Mouse (Mus musculus) spleen, adult 12 weeks (tissue): ENCODE results near the gene Erp44.

Experiments
- DNase-seq: peaks from one replicate; pipeline ENCODE4 v3.0.0; 2022; ENCODE audit warnings: low spot score

The Erp44 gene

DNA sequence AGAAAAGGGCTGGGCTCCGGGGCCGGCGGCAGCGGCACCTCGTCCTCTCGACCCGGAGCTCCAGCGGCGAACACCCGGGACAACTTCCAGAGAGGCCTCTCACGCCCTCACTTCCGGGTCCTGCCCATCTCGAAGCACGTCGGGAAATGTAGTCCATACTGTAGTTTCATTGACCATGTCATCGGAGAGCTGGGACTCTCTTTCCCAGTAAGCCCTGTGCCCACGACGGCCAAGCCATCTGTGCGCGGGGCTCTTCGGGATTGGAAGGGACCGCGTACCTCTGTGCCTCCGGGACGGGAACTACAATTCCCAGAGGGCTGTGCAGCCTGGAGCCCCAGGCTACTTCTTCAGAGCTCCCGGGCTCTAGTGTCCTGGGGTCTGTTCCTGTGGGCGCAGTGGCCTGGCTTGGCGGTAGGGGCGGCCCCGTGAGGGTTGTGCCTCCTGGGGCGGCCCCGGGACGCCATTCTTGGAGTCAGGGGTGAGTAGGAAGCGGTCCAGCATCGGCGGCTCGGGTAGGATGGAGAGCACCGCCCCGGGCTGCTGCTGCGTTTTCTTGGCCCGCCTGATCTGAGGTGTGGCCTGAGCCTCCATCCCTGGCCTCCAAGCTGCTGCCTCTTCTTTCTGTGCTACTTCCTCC lies at the start of gene Erp44, which contains the start of gene Invs:
Gene Erp44, minus strand, starts transcription at position 61 of the 637 bp plus-strand sequence.
Gene Invs, plus strand, starts transcription at position 263 of the 637 bp plus-strand sequence.
- DNase-seq = peak; percentile 89

DNA sequence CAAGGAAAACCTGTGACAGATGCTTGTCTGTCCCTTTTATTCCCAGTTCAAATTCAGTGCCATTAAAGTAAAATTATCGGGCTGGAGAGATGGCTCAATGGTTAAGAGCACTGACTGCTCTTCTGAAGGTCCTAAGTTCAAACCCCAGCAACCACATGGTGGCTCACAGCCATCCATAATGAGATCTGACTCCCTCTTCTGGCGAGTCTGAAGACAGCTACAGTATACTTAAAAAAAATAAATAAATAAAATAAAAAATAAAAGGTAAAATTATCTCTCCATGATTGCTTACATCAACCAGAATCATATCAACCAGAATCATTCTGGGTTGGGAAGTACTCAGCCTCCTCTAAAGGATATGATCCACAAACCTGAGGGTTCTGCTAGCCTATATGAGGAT lies 48.7 kb upstream of the Erp44 start:
- no peak for DNase-seq

DNA sequence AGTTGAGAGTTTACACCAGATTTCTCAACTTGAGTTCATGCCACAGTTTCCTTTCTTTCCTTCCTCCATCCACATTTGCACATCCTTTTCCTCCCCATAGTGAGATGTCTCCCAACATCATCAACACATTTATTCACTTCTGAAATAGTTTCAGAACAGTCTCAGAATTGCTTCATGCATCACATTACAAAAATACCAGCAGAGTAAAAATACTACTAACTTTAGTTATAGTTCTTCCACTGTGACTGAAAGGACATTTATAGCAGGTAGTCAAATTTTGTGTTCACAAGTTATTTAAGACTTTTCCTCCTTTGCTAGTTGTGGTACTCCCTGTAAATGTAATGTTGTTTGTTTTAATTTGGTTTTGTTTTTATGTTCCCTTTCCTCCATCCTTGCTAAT lies 47.8 kb upstream of the Erp44 start:
- no peak for DNase-seq

DNA sequence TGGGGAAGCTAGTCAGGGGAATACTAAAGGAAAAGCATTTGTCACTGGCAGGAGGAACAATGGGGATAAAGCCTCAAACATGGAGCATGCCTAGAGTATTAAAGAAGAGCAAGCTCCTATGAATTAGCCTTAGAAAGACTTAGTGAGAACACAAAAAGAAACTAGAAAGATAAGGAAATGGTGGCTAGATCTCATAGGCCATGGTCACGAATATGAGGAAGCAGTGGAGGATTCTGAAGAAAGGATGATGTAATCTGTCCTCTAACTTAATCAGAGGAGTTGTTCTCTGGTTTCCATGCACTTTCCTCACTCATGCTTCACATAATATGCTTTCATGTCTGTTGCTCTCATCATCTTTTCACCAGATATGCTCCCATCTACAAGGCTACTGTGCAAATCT lies 42.7 kb upstream of the Erp44 start:
- no peak for DNase-seq

DNA sequence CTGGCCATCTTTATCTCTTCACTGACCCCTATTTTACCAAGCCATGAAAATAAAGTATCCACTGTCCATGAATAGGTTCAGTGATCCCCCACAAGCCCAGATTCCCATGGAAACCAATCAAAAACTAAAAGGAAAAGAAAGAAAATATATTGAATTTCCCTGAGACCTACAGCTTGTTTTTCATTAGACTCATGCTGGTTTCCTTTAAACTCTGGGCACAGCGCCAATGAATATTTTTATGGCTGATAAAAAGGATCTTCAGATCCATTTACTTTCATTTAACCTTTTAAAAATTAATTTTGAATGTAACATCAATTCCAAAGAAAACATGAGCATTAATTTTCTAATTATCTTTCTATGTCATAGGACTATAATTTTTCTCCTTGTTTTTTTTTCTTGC lies 41.9 kb upstream of the Erp44 start:
- no peak for DNase-seq

DNA sequence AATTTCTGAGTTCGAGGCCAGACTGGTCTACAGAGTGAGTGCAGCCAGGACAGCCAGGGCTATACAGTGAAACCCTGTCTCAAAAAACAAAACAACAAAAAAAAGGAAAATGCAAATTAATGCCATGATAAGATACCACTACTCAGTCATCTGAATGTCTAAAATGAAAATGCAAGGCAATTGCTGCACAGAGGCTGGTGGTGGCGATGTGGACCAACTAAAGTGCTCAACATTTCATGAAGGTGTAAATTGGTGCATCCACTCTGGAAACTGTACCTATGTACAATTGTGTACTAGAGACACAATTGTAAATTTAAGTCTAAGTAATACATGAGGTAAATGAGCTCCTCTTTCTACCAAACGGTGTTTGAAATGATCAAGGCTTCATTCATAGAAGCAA lies 36.7 kb upstream of the Erp44 start:
- no peak for DNase-seq

DNA sequence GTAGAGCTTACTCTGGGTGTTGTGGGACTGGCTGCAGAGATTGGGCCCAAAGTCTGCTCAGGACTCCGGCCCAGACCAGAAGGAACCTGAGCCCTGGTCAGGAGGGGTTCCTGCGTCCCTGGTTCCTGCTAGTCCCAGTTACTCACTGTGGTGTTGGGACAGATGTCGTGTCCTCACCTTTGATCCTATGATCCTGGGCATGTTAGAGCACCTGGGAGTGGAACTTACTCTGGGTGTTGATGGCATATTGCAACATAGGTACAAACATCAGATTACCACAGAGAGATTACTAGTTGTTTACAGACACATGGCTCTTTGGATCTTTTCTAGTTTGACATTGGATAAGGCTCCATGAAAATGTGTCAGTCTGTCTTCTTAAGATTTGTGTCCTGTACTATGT lies 35.5 kb upstream of the Erp44 start:
- no peak for DNase-seq

DNA sequence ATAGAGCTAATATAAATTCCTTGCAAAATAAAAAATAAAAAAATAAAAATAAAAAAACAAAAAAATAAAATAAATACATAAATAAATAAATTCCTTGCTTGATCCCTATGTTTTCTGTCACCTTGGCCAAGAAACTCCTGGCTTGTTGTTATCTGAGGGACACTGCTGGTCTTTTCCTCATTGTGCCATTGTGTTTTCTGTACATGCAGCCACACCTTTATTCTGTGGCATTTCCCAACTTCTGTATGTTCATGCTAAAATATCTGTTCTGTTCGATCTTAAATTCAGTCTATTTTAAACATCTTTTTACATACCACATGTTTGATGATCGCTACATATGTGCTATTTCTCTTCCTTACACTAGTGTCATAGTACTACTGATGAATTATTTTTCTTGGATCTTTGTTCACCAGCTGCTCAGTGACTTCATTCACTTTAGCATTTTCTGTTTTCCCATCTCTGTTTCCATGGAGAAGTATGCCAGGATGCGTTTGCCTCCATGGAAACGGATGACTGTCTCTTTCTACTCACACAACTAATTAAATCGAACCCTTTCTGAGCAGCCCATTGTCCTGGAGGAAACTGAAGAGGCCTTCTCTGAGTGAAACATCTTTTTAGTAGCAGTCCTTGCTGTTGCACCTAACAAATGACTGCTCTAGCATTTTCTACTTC lies 7.9 kb upstream of the Erp44 start:
- no peak for DNase-seq

DNA sequence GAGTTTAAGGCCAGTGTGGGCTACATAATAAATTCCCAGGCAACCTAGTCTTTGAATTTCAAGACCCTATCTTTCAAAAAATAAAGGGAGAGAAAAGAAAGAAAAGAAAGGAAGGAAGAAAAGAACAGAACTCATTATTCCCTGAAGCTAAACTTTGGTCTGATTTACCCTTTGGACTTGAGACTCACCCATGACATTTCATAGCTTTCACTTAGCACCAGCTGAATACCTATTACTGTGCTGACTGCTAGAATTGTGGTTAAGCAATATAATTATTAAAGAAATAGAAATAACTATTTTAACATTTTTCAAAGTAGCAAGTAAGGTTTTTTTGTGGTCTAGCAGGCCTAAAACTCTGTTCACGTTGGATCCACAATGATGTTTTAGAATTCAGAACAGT lies 1.8 kb upstream of the Erp44 start:
- no peak for DNase-seq

DNA sequence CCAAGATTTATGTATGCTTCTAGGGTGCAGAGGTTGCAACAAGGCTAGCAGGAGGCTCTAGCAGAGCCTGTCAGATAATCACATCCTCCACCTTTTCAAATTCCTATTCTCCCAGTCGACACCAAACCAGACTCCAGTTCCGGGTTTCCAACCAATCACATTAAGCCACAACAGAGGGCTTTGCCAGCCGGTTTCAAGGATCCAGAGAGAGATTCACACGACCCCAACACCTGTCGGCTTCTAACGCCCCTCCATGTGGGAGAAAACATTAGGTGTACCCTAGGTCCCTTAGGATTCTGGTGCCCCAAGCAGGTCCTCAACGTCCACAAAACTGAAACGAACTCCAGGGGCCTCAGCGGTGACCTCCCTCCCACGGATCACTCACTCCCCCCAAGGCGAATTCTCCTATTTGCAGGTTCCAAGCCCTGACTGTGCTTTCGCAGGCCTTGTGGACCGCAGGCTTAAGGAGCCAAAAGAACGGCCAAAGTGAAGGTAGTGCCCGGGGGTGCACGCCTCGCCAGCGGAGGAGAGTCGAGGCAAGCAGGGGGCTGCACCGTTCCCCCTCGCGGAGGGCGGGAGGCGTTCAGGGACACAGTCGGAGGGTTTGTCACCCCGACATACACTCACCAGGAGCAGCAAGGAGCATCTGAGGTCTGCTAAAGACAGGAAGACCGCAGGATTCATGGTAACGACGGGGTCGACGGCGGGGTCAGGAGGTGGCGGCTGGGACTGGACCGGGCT lies 431 bp downstream of the Erp44 start:
- DNase-seq = no peak

DNA sequence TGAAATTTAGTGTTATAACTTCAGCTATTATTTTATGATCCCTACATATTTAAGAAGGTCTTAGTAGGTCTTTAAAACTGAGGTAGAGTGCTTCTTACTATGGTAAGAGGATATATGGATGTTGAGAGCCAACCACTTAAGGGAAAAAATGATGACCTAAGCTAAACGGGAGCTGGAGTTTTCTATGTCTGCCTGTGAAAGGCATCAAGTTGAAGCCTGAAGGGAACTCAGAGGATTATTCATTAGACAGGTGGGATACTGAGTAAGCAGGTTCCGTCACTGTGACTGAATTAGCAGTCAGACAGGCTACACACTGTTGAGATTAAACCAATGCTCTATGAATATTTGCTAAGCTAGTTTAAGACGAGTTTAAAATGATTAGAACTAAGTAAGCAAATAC lies 2.3 kb downstream of the Erp44 start:
- no peak for DNase-seq

DNA sequence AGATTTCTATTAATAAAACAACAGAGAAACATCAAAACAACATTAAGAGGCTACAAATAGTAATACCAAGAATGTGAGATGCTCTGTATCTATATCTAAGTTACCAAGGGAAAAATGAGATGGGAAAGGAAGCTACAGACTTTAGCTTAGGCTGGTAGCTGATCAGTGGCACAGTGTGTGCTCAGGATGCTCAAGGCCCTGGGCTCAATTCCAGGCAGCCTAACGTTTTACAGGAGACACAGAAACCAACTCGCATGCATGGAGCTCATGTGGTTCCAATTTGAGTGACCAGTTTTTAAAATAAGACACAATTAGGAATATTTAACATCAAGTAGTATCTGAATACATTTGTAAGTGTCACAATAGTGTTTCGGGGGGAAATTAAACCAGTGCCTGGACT lies 3.6 kb downstream of the Erp44 start:
- no peak for DNase-seq

DNA sequence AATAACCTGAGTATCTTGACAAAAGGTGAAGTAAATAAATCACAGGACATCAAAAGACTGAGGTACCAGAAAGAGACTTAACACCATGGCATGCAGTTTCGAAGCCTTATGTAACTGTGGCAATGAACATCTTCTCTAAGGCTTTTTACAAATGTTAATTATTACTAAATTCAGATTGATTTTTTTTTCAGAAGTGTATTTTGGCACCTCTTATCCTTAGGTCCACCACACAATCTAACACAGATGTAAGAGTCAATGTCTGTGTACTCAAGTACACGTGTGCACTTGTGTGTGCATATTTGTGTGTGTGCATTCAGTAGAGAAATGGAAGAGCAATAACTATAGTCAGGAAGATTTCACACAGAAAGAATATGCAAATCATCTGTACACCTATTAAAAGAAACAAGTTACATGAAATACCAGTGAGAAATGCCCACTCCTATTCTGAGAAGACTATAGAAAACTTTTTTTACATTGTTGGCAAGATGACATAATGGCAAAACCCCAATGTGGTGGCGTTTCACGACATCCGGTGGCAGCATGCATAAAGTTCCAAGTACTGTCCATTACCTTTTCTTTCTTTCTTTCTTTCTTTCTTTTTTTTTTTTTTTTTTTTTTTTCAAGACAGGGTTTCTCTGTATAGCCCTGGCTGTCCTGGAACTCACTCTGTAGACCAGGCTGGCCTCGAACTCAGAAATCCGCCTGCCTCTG lies 6.1 kb downstream of the Erp44 start:
- DNase-seq = no peak

DNA sequence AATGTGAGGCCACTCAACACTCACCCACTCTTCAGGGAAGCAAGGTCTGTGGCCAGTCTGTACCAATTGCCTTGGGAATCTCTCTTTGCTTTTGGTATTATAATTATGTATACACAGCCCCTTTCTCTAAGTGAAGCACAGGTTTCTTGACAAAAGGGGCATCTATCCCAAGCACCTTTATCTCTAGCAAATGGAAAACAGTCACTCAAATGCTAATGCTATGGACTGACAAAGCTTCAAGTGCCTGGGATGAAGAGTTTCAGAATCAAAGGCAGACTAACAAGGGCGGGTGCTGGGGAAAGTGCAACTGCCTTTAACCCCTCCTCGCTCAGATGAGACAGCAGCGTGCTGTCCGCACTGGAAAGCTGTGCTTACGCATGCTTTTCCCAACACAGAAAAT lies 7.5 kb downstream of the Erp44 start:
- no peak for DNase-seq

DNA sequence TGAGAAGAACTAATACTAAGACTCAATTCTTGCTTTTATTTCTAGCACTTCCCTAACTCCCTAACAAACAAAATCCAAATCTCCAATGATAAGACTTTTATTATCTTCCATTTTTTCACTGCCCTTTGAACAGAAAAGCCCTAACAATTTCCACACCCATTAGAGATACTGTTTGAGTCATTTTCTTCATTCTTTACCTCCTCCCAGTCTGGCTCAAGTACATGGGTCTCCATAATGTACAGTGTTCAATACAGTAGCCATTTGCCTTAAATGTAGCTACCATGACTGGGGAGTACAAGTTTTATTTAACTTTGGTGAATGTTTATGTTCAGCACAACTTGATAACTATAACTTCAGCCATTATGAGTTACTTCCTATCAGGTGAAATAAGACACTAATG lies 8.8 kb downstream of the Erp44 start:
- DNase-seq = no peak

DNA sequence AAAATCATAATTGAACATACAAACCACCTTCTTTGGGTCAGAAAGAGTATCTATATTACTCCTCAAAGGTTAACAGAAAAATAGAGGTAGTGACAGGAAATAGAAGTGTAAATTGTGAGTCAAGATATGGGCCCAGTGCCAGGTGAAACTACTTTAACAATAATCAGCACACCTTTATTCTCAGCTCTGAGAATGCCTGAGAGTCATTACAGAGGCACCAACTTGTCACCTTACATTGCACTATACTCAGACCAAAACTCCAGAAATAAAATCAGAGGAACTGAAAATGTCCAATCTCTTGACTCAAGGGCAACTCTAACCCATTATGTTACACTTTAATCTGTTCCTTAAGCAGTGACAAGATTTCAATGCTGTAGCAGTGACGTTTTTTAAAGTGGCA lies 11.2 kb downstream of the Erp44 start:
- DNase-seq = no peak

DNA sequence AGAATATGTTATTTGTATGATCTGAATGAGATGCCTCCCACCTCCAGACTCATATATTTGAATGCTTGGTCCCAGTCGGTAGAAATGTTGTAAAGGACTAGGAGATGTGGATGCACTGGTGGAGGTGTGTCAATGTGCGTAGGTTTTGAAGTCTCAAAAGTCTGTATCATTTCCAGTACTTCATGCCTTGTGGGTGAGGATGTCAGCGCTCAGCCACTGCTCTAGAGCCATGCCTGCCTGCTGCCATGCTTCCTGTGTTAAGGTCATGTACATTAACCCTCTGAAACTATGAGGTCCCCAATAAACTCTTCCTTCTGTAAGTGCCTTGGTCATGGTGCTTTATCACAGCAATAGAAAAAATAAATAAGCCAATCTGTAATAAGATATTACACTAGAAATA lies 11.7 kb downstream of the Erp44 start:
- DNase-seq = no peak

DNA sequence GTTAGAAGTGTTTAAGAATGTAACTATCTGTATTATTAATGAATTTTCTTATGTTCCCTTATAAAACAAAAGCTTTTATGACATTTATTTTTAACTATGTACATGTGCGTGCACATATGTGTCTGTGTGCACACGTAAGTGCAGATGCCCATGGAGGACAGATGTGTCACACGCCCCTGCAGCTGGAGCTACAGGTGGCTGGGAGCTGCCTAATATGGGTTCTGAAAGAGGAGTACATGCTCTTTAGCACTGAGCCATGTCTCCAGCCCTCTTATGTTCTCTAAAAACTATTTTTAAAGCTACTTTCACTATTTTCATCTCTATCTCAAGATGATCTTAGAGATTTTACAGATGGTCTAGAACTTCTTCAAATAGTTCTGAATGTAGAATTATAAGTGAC lies 21.3 kb downstream of the Erp44 start:
- DNase-seq = no peak

DNA sequence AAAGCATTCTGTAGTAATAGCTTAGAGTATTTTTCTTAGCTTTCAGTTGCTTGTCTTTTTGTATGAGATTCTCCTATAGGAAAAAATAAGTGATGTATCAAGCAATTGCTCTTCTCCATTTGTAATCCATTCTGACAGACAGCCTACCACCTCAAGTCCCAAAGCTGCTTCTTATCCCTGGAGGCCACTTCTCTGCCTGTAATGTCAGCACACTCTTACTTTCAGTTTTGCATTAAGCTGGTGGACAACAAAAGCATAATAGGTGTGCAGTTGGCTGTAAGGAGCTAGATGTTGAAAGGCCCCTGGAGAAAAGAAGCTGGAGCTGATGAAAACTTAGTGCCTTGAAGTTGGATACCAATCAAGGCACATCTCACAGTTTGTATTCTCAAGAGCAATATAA lies 26.1 kb downstream of the Erp44 start:
- no peak for DNase-seq

DNA sequence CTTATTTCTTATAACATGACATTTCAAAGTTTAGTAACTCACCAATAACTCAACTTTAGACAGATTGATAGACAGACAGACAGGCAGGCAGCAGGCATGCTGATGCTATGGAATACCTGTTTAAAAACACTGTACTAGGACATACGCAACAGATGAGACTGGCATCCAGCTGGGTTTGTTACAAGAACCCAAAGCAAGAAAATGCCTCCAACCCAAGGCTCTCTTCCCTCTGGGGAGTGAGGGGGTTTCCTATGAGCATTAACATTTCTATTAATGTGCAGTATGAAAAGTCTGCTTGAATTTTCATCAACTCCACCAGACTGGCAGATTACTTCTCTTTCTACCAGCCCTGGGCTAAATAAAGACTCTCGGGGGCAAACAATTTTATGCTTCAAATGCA lies 35.1 kb downstream of the Erp44 start:
- no peak for DNase-seq

DNA sequence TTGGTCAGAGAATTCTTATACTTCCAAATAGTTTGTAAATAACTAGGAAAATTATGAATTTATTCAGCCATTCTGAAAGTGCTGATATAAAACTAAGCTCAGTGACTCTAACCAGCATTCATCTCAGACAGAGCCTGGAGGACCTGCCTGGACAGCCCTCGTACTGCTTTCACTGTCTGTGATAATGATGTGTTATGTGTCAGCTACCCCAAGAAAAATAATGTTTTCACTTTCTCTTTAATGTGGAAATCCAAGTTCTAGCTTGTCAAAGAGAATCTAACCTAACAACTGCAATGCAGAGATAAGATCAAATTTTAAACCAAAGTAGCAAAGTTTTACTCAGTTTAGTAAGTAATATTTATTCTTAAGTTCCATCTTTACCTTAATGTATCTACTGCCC lies 35.6 kb downstream of the Erp44 start:
- DNase-seq = no peak

DNA sequence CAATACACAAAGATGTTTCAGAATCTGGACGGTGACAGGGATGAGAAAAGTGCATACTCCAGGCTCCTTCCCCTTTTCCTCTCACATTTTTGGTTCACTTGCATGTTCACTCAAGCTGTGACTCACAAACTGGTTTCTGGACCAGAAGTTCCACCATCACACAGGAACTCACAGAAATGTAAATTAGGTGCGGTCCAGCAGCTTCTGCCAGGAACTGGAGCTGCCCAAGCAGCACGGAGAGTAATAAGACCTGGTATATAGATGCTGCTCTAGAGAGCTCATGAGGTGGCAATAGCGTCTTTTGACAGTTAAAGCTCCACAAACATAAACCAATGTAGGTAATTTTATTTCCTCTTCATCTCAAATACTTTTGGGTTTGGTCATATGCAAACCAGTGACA lies 36.9 kb downstream of the Erp44 start:
- peak; percentile 15 for DNase-seq

DNA sequence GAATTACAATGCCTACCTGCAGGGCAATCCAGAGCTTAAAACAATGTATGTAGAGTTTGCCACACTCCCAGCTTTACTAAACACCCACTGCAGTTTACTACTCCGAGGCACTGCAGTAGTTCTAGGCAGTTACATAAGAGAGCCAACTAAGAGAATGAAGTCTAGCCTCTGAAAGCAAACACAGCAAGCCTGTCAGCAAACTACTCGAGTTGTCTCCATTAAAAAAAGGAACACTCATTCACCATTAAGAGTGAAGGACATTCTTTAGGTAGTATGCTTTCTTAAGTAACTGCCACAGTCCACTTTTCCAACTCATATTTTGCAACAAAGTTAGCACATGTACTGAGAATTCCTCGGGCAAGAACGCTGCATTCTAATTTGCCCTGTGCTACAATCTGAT lies 40.3 kb downstream of the Erp44 start:
- no peak for DNase-seq
